Mouse (Mus musculus) adrenal gland, postnatal 10 days (tissue): ENCODE data around the gene Avp. TPM values are rescaled to one million over a fixed set of nuclear protein-coding genes. Genes with fewer than 3 reads are reported as not detected.

Experiments used
- DNase-seq: peaks from one replicate; pipeline ENCODE4 v3.0.0; 2021; ENCODE audit warnings: mixed read lengths
- long read RNA-seq, 2 experiments: library from polyadenylated mRNA; stranded (forward); transcript quantifications; one replicate each; pipeline ENCODE4 v2.0.0; 2021
- total RNA-seq, 2 experiments: library from RNA; stranded (reverse); gene quantifications; 2 replicates each; pipeline ENCODE4 v1.2.3; 2021

Avp gene
- not detected for total RNA-seq
- long read RNA-seq, experiment 1: 0 reads
- long read RNA-seq, experiment 2: 0 reads

GRCm38 (mm10) chr2:130582552-130582951, at the start of gene Avp:
TSS of gene Avp (minus strand) at chr2:130582554.
- no peak for DNase-seq

GRCm38 (mm10) chr2:130629839-130630203, 47.5 kb upstream of the Avp start, which contains the start of the genes Fastkd5 and Ubox5:
TSS of gene Fastkd5 (minus strand) at chr2:130630027.
TSS of gene Ubox5 (minus strand) at chr2:130630038.
- peak; percentile 95 for DNase-seq

- DNase-seq: no peak
Observed at GRCm38 (mm10) chr2:130629080-130629838, 46.9 kb upstream of the Avp start.

GRCm38 (mm10) chr2:130628424-130628823, 46.1 kb upstream of the Avp start:
- no peak for DNase-seq

GRCm38 (mm10) chr2:130618972-130619371, 36.6 kb upstream of the Avp start:
- no peak for DNase-seq

- DNase-seq: peak; percentile 44
Observed at GRCm38 (mm10) chr2:130613091-130613490, 30.7 kb upstream of the Avp start.

- no peak for DNase-seq
Observed at GRCm38 (mm10) chr2:130602195-130602594, 19.8 kb upstream of the Avp start.

GRCm38 (mm10) chr2:130598399-130598798, 16.0 kb upstream of the Avp start:
- DNase-seq: no peak

- DNase-seq: no peak
Observed at GRCm38 (mm10) chr2:130597601-130598010, 15.3 kb upstream of the Avp start.

- DNase-seq: no peak
Observed at GRCm38 (mm10) chr2:130595596-130595995, 13.2 kb upstream of the Avp start.

- DNase-seq: no peak
Observed at GRCm38 (mm10) chr2:130591016-130591415, 8.7 kb upstream of the Avp start.

- no peak for DNase-seq
Observed at GRCm38 (mm10) chr2:130589761-130590160, 7.4 kb upstream of the Avp start.

- no peak for DNase-seq
Observed at GRCm38 (mm10) chr2:130589157-130589556, 6.8 kb upstream of the Avp start.

- no peak for DNase-seq
Observed at GRCm38 (mm10) chr2:130588373-130588772, 6.0 kb upstream of the Avp start.

GRCm38 (mm10) chr2:130586016-130586415, 3.7 kb upstream of the Avp start:
- DNase-seq: no peak

GRCm38 (mm10) chr2:130583902-130584560, 1.7 kb upstream of the Avp start:
- peak; percentile 25 for DNase-seq

- no peak for DNase-seq
Observed at GRCm38 (mm10) chr2:130581201-130581600, 1.2 kb downstream of the Avp start.

- no peak for DNase-seq
Observed at GRCm38 (mm10) chr2:130579791-130580190, 2.6 kb downstream of the Avp start.

GRCm38 (mm10) chr2:130578148-130578547, 4.2 kb downstream of the Avp start:
- peak; percentile 85 for DNase-seq

- peak; percentile 66 for DNase-seq
Observed at GRCm38 (mm10) chr2:130577632-130578031, 4.7 kb downstream of the Avp start.

- DNase-seq: no peak
Observed at GRCm38 (mm10) chr2:130577021-130577420, 5.3 kb downstream of the Avp start.

GRCm38 (mm10) chr2:130576564-130576963, 5.8 kb downstream of the Avp start:
- DNase-seq: peak; percentile 36

GRCm38 (mm10) chr2:130575873-130576272, 6.5 kb downstream of the Avp start, which contains the start of gene Oxt:
TSS of gene Oxt (plus strand) at chr2:130576173.
- DNase-seq: no peak

GRCm38 (mm10) chr2:130574960-130575359, 7.4 kb downstream of the Avp start:
- DNase-seq: no peak
